Mouse (Mus musculus): ENCODE data around the gene Tap2.
"Not testable (repeated sequence)": the region's sequence is repeated elsewhere in the genome, so short reads cannot be mapped to it uniquely, and the experiment has no call there.

Gene Tap2

DNA sequence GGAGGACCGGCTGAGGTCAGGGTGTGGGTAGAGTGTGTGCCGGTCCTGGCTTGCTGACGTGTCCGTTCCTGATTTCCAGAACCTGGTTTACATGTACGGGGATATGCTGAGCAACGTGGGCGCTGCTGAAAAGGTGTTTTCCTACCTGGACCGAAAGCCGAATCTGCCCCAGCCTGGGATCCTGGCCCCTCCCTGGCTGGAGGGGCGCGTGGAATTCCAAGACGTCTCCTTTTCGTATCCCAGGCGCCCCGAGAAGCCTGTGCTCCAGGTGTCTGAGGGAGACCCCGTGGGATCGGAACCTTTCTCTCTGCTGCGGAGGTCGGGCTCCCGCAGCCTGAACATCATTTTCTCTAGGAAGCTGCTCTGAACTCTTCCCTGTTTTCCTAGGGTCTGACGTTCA is 10.6 kb downstream of the Tap2 start:
- no peak for DNase-seq (ENCODE audit: low spot score in 2 of 2)

DNA sequence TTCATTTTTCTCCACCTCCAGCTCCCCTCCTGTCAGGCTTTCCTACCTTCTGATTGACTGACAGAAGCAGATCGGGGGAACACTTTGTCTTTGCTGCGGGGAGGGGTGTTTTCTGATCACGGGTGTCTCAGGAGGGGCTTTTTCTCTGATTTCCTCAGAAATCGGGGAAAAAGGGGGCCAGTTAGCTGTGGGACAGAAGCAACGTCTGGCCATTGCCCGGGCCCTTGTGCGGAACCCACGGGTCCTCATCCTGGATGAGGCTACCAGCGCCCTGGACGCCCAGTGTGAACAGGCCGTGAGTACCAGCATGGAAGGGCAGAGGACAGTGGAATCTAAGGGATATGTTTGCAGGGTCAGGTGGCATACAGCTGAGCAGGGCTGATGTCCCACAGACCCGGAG is 11.8 kb downstream of the Tap2 start:
- no peak for DNase-seq (ENCODE audit: low spot score in 2 of 2)

DNA sequence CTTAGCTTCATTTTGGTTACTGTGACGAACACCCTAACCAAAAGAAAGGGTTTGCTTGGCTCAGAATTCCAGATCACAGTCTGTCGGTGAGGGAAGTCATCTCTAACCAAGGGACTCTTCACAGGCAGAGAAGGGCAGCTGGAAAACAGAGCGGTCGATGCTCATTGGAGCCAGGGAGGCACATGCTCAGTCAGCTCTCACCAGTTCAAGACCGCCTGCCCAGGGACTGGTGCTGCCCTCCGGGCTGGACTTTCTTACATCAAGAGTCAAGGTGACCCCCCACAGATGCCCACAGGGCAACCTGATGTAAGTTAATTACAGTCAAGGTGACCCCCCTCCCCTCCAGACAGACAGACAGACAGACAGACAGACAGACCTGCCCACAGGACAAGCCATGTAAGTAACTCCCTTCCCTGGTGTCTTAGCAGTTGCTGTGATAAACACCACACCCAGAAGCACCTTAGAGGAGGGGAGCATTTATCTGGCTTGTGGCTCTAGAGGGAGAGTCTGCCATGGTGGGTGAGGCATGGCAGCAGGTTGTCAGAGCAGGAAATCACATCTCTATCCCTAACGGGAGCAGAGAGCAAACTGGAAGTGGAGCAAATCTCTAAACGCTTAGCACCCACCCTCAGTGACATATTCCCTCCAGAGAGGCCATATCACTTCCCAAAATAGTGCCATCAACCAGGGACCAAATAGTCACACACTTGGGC is 14.0 kb downstream of the Tap2 start:
- DNase-seq (ENCODE audit: low spot score in 2 of 2), result no peak

- no peak for DNase-seq (ENCODE audit: low spot score in 2 of 2)
These were observed 14.7 kb downstream of the Tap2 start for GRCm38 (mm10) chr17:34217986-34218385.

GRCm38 (mm10) chr17:34218675-34219074 is 15.3 kb downstream of the Tap2 start:
- no peak for DNase-seq (ENCODE audit: low spot score in 2 of 2)

DNA sequence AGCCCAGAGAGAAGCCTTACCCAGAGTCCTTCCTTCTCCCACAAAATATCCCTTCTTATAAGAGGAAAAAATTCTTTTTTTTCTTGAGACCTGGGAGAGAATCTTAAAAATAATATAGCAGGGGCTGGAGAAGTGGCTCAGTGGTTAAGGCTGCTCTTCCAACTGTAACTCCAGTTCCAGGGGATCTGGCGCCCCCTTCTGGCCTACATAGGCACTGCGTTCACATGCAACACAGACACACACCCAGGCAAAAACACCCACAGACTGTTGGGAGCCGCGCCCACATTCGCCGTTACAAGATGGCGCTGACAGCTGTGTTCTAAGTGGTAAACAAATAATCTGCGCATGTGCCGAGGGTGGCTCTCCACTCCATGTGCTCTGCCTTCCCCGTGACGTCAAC is 15.8 kb downstream of the Tap2 start:
- DNase-seq (ENCODE audit: low spot score in 2 of 2), result not testable (repeated sequence)

- DNase-seq (ENCODE audit: low spot score in 2 of 2), result not testable (repeated sequence)
These were observed 16.5 kb downstream of the Tap2 start for GRCm38 (mm10) chr17:34219801-34220200.

- DNase-seq (ENCODE audit: low spot score in 2 of 2), result not testable (repeated sequence)
These were observed 17.1 kb downstream of the Tap2 start for GRCm38 (mm10) chr17:34220401-34220800.

GRCm38 (mm10) chr17:34224816-34225215 is 21.5 kb downstream of the Tap2 start:
- no peak for DNase-seq (ENCODE audit: low spot score in 2 of 2)

DNA sequence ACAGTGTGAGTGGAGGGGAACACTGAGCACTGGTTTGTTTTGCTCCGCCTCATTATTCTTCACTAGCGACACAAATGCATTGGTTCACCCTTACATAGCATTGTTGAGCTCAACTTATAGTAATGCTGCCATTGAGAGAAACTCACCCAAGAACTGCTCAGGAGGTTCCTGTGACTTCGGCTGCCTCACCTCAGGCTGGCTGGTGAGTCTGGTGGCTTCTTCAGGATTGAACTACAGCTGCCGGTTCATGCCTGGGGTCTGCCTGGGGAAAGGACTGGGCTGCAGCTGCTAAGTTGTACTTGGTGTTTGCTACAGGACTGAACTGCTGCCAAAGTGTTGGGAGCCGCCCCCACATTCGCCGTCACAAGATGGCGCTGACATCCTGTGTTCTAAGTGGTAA is 22.1 kb downstream of the Tap2 start:
- no peak for DNase-seq (ENCODE audit: low spot score in 2 of 2)

DNA sequence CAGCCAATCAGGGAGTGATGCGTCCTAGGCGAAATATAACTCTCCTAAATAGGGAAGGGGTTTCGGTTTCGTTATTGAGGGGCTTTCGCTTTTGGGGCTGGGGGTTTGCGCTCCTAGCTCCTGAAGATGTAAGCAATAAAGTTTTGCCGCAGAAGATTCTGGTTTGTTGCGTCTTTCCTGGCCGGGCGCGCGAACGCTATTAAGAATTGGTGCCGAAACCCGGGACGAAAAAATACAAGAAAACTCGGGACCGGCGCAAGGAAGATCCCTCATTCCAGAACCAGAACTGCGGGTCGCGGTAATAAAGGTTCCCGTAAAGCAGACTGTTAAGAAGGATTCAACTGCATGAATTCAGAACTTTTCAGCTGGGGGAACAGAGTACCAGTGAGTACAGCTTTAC is 22.6 kb downstream of the Tap2 start:
- DNase-seq (ENCODE audit: low spot score in 2 of 2), result not testable (repeated sequence)

DNA sequence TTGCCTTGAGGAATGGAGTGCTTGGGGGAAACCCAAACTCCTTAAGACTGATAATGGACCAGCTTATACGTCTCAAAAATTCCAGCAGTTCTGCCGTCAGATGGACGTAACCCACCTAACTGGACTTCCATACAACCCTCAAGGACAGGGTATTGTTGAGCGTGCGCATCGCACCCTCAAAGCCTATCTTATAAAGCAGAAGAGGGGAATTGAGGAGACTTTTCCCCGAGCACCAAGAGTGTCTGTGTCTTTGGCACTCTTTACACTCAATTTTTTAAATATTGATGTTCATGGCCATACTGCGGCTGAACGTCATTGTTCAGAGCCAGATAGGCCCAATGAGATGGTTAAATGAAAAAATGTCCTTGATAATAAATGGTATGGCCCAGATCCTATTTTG is 27.6 kb downstream of the Tap2 start:
- DNase-seq (ENCODE audit: low spot score in 2 of 2), result not testable (repeated sequence)

DNA sequence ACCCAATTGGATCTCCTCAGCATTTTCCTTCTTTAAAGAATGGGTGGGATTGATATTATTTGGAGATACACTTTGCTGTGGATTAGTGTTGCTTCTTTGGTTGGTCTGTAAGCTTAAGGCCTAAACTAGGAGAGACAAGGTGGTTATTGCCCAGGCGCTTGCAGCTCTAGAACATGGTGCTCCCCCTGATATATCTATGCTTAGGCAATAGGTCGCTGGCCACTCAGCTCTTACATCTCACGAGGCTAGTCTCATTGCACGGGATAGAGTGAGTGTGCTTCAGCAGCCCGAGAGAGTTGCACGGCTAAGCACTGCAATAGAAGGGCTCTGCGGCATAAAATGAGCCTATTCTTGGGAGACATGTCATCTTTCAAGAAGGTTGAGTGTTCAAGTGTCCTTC is 28.7 kb downstream of the Tap2 start:
- DNase-seq (ENCODE audit: low spot score in 2 of 2), result not testable (repeated sequence)

- peak; percentile 50 to 61 for DNase-seq (ENCODE audit: low spot score in 2 of 2)
These were observed 31.6 kb downstream of the Tap2 start for GRCm38 (mm10) chr17:34234926-34235325.

DNA sequence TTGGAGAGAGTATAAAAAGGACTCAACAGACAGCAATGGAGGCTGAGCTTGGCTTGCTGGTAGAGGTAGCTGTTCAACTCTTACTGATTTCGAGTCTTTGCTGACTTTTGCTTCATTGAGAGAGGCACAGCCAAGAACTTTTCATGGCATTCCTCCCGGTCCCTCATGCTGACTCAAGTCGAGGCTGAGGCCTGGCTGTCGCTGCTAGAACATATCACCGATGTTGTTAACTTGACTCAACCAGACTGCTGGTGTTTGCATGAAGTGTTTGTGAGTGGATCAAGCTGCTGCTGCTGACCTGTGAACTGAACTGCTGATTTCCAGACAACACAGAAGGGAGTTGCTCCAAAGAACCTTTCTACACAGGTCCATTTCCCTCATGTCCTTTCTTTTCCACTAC is 33.4 kb downstream of the Tap2 start:
- DNase-seq (ENCODE audit: low spot score in 2 of 2), result peak in 1 of 2 experiments; percentile 3

DNA sequence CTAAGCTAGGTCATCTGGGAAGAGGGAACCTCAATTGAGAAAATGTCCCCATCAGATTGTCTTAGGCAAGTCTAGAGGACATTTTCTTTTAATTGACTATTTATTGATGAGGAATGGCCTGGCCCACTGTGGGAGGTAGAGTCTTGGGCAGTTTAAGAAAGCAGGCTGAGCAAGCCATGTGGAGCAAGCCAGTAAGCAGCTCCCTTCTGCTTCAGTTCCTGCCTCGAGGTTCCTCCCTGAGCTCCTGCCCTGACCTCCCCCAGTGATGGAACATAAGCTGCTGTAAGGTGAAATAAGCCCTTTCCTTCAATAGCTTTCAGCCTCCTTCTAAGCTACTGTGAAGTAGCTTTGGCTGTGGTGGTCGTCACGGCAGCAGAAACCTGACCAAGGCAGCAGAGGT is 34.4 kb downstream of the Tap2 start:
- no peak for DNase-seq (ENCODE audit: low spot score in 2 of 2)

GRCm38 (mm10) chr17:34238706-34239105 is 35.4 kb downstream of the Tap2 start, which contains the start of gene H2-Ob:
TSS of gene H2-Ob (plus strand) at chr17:34238903.
- DNase-seq (ENCODE audit: low spot score in 2 of 2), result peak in 1 of 2 experiments; percentile 4

GRCm38 (mm10) chr17:34239601-34240041 is 36.3 kb downstream of the Tap2 start:
- peak in 1 of 2 experiments; percentile 0 for DNase-seq (ENCODE audit: low spot score in 2 of 2)

DNA sequence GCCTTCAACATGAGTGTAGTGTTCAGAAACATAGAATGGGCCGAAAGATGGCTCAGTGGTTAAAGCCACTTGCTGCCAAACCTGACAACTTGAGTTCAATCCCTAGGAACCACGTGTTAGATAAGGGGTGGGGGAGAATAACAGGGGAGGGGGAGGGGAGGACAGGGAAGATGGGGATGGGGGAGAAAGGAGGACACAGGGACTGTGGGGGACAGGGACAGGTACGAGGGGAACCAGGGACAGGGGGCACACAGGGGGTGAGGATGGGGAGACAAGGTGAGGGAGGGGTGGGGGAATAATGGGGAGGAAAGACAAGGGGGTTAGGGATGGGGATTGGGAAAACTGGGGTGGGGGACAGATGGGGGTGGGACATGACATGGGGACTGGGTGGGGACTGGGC is 37.0 kb downstream of the Tap2 start:
- DNase-seq (ENCODE audit: low spot score in 2 of 2), result no peak

- DNase-seq (ENCODE audit: low spot score in 2 of 2), result peak in 1 of 2 experiments; percentile 0
These were observed 37.6 kb downstream of the Tap2 start for GRCm38 (mm10) chr17:34240916-34241315.

DNA sequence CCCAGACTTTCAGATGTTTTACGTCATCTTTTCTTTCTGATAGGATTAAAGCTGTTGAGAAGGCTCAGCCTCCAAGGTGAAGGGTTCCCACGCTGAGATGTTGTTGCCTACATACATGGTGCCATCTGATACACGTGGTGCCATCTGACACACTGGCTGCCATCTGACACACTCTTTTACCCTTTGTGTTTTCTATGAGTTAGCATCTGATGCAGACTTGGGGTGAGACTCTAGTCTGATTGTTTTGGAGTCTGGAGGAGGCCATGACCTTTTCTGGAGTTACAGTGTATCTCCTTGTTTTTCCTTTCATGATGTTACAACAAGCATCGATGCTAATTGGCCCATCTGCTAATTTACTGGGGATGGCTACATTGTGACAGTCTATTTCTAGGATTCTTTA is 41.3 kb downstream of the Tap2 start:
- DNase-seq (ENCODE audit: low spot score in 2 of 2), result no peak

GRCm38 (mm10) chr17:34247047-34247446 is 43.7 kb downstream of the Tap2 start:
- DNase-seq (ENCODE audit: low spot score in 2 of 2), result no peak

GRCm38 (mm10) chr17:34248764-34249163 is 45.4 kb downstream of the Tap2 start:
- DNase-seq (ENCODE audit: low spot score in 2 of 2), result no peak

- DNase-seq (ENCODE audit: low spot score in 2 of 2), result no peak
These were observed 46.0 kb downstream of the Tap2 start for GRCm38 (mm10) chr17:34249361-34249760.

All from frontal cortex, postnatal 25 days (tissue).